Comparison of ENCODE assay signal across 10 mouse cellular contexts in the genomic region with DNA sequence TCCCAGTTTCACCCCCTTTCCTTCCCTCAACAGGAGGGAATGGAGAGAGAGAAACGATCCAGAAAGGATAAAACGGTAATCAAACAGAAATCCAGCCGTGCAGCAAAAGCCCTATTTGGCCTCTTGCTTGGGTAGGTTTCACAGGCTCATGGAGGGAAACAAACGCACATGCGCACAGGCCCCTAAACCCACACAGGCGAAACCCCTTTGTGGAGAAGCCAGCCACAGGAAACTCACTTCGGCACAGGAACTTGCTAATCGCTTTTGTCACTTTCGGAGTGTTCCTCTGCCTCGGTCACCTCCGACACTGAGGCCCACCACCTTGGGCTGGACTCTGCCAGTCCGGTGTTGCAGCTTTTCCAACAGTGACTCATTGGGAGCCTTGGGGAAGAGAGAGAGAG. TPM values are rescaled to one million over a fixed set of nuclear protein-coding genes. Genes with fewer than 3 reads are reported as not detected.
DNase-seq lines count a peak whose midpoint lies in the region; ATAC-seq and TF ChIP-seq lines count a peak whose summit lies in the region.
"Had no signal": no experiment of that assay in that cellular context is flagged by ENCODE, and none has a peak within 500 bp of the region (broad histone marks: within the 10 kb centered on the region; RNA-seq: fewer than 3 reads in every experiment).

No protein-coding gene starts in this region.

- peak; percentile 35 to 74 for DNase-seq in heart, adult 2 months
- peak; percentile 33 for DNase-seq in c-Kit-positive CD71-positive TER-119-negative erythroid progenitor cells, embryonic 14.5 days (ENCODE audit: low read depth)
- DNase-seq in liver = peak; percentile 50
- no peak for DNase-seq in urinary bladder, postnatal 25 days (ENCODE audit: low spot score)
- DNase-seq in forebrain, embryonic 10.5 days (ENCODE audit: extremely low spot score, low spot score) = no peak

- intact Hi-C loops in heart, adult 2 months (cut with DNase I) = no loop called here

- no peak overlapping the region for H3K4me2 ChIP-seq in heart, embryonic 11.5 days
- H3K4me2 ChIP-seq in hindbrain, embryonic 16.5 days (ENCODE audit: low read length) = no peak overlapping the region
- H3K4me2 ChIP-seq: lung, embryonic 15.5 days had no signal

- TF ChIP-seq CTCF in heart, adult 2 months (IDR thresholded peaks at IDR 0.05) = no peak
- no peak for TF ChIP-seq CTCF in olfactory bulb, adult 2 months (IDR thresholded peaks at IDR 0.05; ENCODE audit: insufficient read depth, low read depth, low read length)

- no peaks in the 10 kb centered on the region for H3K9me3 ChIP-seq in heart, embryonic 11.5 days (replicated peaks; ENCODE audit: control insufficient read depth, low read length)
- H3K9me3 ChIP-seq in hindbrain, embryonic 16.5 days (ENCODE audit: control insufficient read depth, low read length) = no peaks in the 10 kb centered on the region
- no peaks in the 10 kb centered on the region for H3K9me3 ChIP-seq in forebrain, embryonic 10.5 days
- H3K9me3 ChIP-seq: G1E; lung, embryonic 15.5 days had no signal

- H3K79me2 ChIP-seq in heart, adult 2 months (replicated peaks; ENCODE audit: control insufficient read depth, insufficient read depth, low read length) = no peaks in the 10 kb centered on the region

- WGBS in heart, adult 2 months = 42% methylated on average over 12 of the region's 12 CpGs
- 65% methylated on average over 12 of the region's 12 CpGs for WGBS in heart, embryonic 11.5 days (ENCODE audit: insufficient replicate concordance)
- 86% methylated on average over 12 of the region's 12 CpGs for WGBS in olfactory bulb, adult 2 months
- WGBS in hindbrain, embryonic 16.5 days = 86% methylated on average over 12 of the region's 12 CpGs
- WGBS in forebrain, embryonic 10.5 days = 87% methylated on average over 12 of the region's 12 CpGs

- TF ChIP-seq EP300 in heart, adult 2 months (IDR thresholded peaks at IDR 0.05; ENCODE audit: insufficient read depth, low read depth, low read length) = no peak

- H3K27ac ChIP-seq in heart, adult 2 months = no peak overlapping the region
- no peak overlapping the region for H3K27ac ChIP-seq in heart, embryonic 11.5 days (ENCODE audit: low read depth, low read length)
- no peak overlapping the region for H3K27ac ChIP-seq in olfactory bulb, adult 2 months (ENCODE audit: insufficient read depth, low read depth, low read length)
- H3K27ac ChIP-seq in hindbrain, embryonic 16.5 days (ENCODE audit: low read depth, low read length) = no peak overlapping the region
- no peak overlapping the region for H3K27ac ChIP-seq in forebrain, embryonic 10.5 days
- H3K27ac ChIP-seq: lung, embryonic 15.5 days had no signal

- no peak for ATAC-seq in heart, embryonic 11.5 days (replicated peaks; ENCODE audit: insufficient number of reproducible peaks, low FRiP score, low TSS enrichment)
- ATAC-seq in hindbrain, embryonic 16.5 days = no peak

- no peaks in the 10 kb centered on the region for H3K4me1 ChIP-seq in heart, adult 2 months (ENCODE audit: control insufficient read depth, insufficient read depth, low read length)
- peaks cover 6% of the 10 kb centered on the region for H3K4me1 ChIP-seq in heart, embryonic 11.5 days (ENCODE audit: control insufficient read depth, insufficient read depth, low read length)
- H3K4me1 ChIP-seq in olfactory bulb, adult 2 months (ENCODE audit: control insufficient read depth, insufficient read depth, low read length) = no peaks in the 10 kb centered on the region
- peaks cover 2% of the 10 kb centered on the region; the same call in 1 of the 2 replicates for H3K4me1 ChIP-seq in hindbrain, embryonic 16.5 days (ENCODE audit: control insufficient read depth, insufficient read depth, low read depth, low read length)
- H3K4me1 ChIP-seq in forebrain, embryonic 10.5 days = peaks cover 4% of the 10 kb centered on the region

- H3K27me3 ChIP-seq in heart, adult 2 months (ENCODE audit: control insufficient read depth, insufficient read depth, low read length) = no peaks in the 10 kb centered on the region
- no peaks in the 10 kb centered on the region for H3K27me3 ChIP-seq in heart, embryonic 11.5 days (ENCODE audit: control insufficient read depth, insufficient read depth, low read length)
- no peaks in the 10 kb centered on the region for H3K27me3 ChIP-seq in hindbrain, embryonic 16.5 days (replicated peaks; ENCODE audit: control insufficient read depth, insufficient read depth, low read length)
- H3K27me3 ChIP-seq in forebrain, embryonic 10.5 days (ENCODE audit: poor library complexity, severe bottlenecking) = no peaks in the 10 kb centered on the region
- H3K27me3 ChIP-seq: lung, embryonic 15.5 days had no signal

- TF ChIP-seq POLR2A in heart, adult 2 months (IDR thresholded peaks at IDR 0.05; ENCODE audit: insufficient read depth, low read depth, low read length) = no peak
- TF ChIP-seq POLR2A in olfactory bulb, adult 2 months (IDR thresholded peaks at IDR 0.05; ENCODE audit: insufficient read depth, low read depth, low read length) = no peak

- peak overlapping the region; percentile 46; the same call in 1 of the 2 replicates for H3K9ac ChIP-seq in heart, adult 2 months (ENCODE audit: low read depth, low read length)
- H3K9ac ChIP-seq in heart, embryonic 11.5 days (ENCODE audit: low read depth, low read length) = no peak overlapping the region
- H3K9ac ChIP-seq in hindbrain, embryonic 16.5 days (ENCODE audit: low read depth, low read length) = no peak overlapping the region
- H3K9ac ChIP-seq: lung, embryonic 15.5 days had no signal

- H3K4me3 ChIP-seq in heart, adult 2 months = 0 out of 2 replicates have a peak overlapping the region, but pooled peaks have one; percentile 5
- H3K4me3 ChIP-seq in heart, embryonic 11.5 days (ENCODE audit: low read depth, low read length) = no peak overlapping the region
- peak overlapping the region; percentile 28; the same call in 1 of the 2 replicates for H3K4me3 ChIP-seq in olfactory bulb, adult 2 months (ENCODE audit: insufficient read depth, low read depth, low read length)
- no peak overlapping the region for H3K4me3 ChIP-seq in hindbrain, embryonic 16.5 days (ENCODE audit: low read length)
- no peak overlapping the region for H3K4me3 ChIP-seq in forebrain, embryonic 10.5 days
- H3K4me3 ChIP-seq: lung, embryonic 15.5 days had no signal

- H3K36me3 ChIP-seq in heart, adult 2 months (ENCODE audit: control insufficient read depth, insufficient read depth, low read length) = no peaks in the 10 kb centered on the region
- no peaks in the 10 kb centered on the region for H3K36me3 ChIP-seq in heart, embryonic 11.5 days (ENCODE audit: control insufficient read depth, insufficient read depth, low read length)
- no peaks in the 10 kb centered on the region for H3K36me3 ChIP-seq in hindbrain, embryonic 16.5 days (ENCODE audit: control insufficient read depth, insufficient read depth, low read length)
- H3K36me3 ChIP-seq in forebrain, embryonic 10.5 days (replicated peaks) = no peaks in the 10 kb centered on the region
- H3K36me3 ChIP-seq: G1E; lung, embryonic 15.5 days had no signal

RNA-seq across cellular contexts. Expression of a gene that starts 2.3 kb away (rescaled TPM):
- total RNA-seq in heart, adult 2 months (2021) = under 1 TPM; 0.52 to 0.55 TPM
- polyA plus RNA-seq in heart, adult 2 months (2012; rRNA removed) = 0.56 and 0.92 TPM in 2 replicates
- 0.37 and 0.66 TPM in 2 replicates for polyA plus RNA-seq in heart, embryonic 11.5 days (2014; fragmentation: Nextera tagmentation; extraction: Ambion mirVana)
- polyA plus RNA-seq in olfactory bulb, adult 2 months (2012; ENCODE audit: insufficient read depth, insufficient read length, low replicate concordance, missing spikeins) = 158 TPM in 1 of 2 replicates, not detected in the other
- polyA plus RNA-seq in hindbrain, embryonic 16.5 days (2015; fragmentation: Nextera tagmentation; extraction: Ambion mirVana) = 0.40 and 0.80 TPM in 2 replicates
- 0.12 and 0.26 TPM in 2 replicates for polyA plus RNA-seq in forebrain, embryonic 10.5 days (2016; fragmentation: Nextera tagmentation; extraction: Ambion mirVana)
- polyA plus RNA-seq: G1E had no signal

Comparison
In these comparisons a context has a peak if more than half of its experiments do, and no peak if none do; other contexts are left out.
1. H3K4me3 ChIP-seq: peak in heart, adult 2 months (single experiment) and olfactory bulb, adult 2 months (single experiment); none in heart, embryonic 11.5 days (single experiment), hindbrain, embryonic 16.5 days (single experiment) and forebrain, embryonic 10.5 days (single experiment).
2. DNase-seq: peak in heart, adult 2 months (2 of 2), c-Kit-positive CD71-positive TER-119-negative erythroid progenitor cells, embryonic 14.5 days (single experiment) and liver (single experiment); none in urinary bladder, postnatal 25 days (single experiment) and forebrain, embryonic 10.5 days (single experiment).
3. RNA of a gene that starts 2.3 kb away (polyA plus RNA-seq): 158 TPM in olfactory bulb, adult 2 months; 0.56 to 0.92 TPM in heart, adult 2 months, 0.40 to 0.80 TPM in hindbrain, embryonic 16.5 days, 0.37 to 0.66 TPM in heart, embryonic 11.5 days and 0.12 to 0.26 TPM in forebrain, embryonic 10.5 days; every median in the first group is over 10 times any median in the second.